Mouse (Mus musculus) spleen, adult 12 weeks (tissue): ENCODE results near the gene Cacna2d4.

ENCODE experiments used
- DNase-seq: peaks from one replicate; pipeline ENCODE4 v3.0.0; 2022; ENCODE audit warnings: low spot score

Cacna2d4 gene

GRCm38 (mm10) chr6:119313096-119313495 lies 76.8 kb downstream of the Cacna2d4 start:
- no peak for DNase-seq

GRCm38 (mm10) chr6:119313588-119314375 lies 77.5 kb downstream of the Cacna2d4 start:
- no peak for DNase-seq

GRCm38 (mm10) chr6:119314751-119315476 lies 78.6 kb downstream of the Cacna2d4 start:
- DNase-seq, result no peak

GRCm38 (mm10) chr6:119318732-119319131 lies 82.4 kb downstream of the Cacna2d4 start:
- DNase-seq, result no peak

- DNase-seq, result no peak
Measured at GRCm38 (mm10) chr6:119319358-119319757, 83.0 kb downstream of the Cacna2d4 start.

- DNase-seq, result no peak
Measured at GRCm38 (mm10) chr6:119320481-119320880, 84.2 kb downstream of the Cacna2d4 start.

GRCm38 (mm10) chr6:119321752-119322151 lies 85.4 kb downstream of the Cacna2d4 start:
- no peak for DNase-seq

GRCm38 (mm10) chr6:119324776-119325175 lies 88.5 kb downstream of the Cacna2d4 start:
- no peak for DNase-seq

- no peak for DNase-seq
Measured at GRCm38 (mm10) chr6:119325978-119326377, 89.7 kb downstream of the Cacna2d4 start.

- DNase-seq, result no peak
Measured at GRCm38 (mm10) chr6:119326541-119326940, 90.2 kb downstream of the Cacna2d4 start.

GRCm38 (mm10) chr6:119328521-119329115 lies 92.3 kb downstream of the Cacna2d4 start:
- DNase-seq, result no peak

- DNase-seq, result no peak
Measured at GRCm38 (mm10) chr6:119329215-119329714, 92.9 kb downstream of the Cacna2d4 start.

GRCm38 (mm10) chr6:119329936-119330335 lies 93.6 kb downstream of the Cacna2d4 start:
- no peak for DNase-seq

GRCm38 (mm10) chr6:119330506-119330905 lies 94.2 kb downstream of the Cacna2d4 start, which contains the start of gene Lrtm2:
Gene Lrtm2, minus strand, starts transcription at chr6:119330766.
- DNase-seq, result no peak

- DNase-seq, result no peak
Measured at GRCm38 (mm10) chr6:119332111-119332510, 95.8 kb downstream of the Cacna2d4 start.

- DNase-seq, result no peak
Measured at GRCm38 (mm10) chr6:119333202-119333601, 96.9 kb downstream of the Cacna2d4 start.

GRCm38 (mm10) chr6:119333831-119334230 lies 97.5 kb downstream of the Cacna2d4 start:
- no peak for DNase-seq

- no peak for DNase-seq
Measured at GRCm38 (mm10) chr6:119336124-119336523, 99.8 kb downstream of the Cacna2d4 start.

GRCm38 (mm10) chr6:119337287-119337686 lies 101.0 kb downstream of the Cacna2d4 start:
- DNase-seq, result no peak

GRCm38 (mm10) chr6:119338121-119338912 lies 102.0 kb downstream of the Cacna2d4 start:
- DNase-seq, result no peak

- DNase-seq, result no peak
Measured at GRCm38 (mm10) chr6:119341409-119341808, 105.1 kb downstream of the Cacna2d4 start.

GRCm38 (mm10) chr6:119346257-119346656 lies 109.9 kb downstream of the Cacna2d4 start:
- DNase-seq, result no peak
